Mouse (Mus musculus) thymus, adult 2 months (tissue): ENCODE results near the gene Xbp1.

Experiments used
- CTCF ChIP-seq: fragments of 200-500 bp; IDR thresholded peaks from 2 replicates; pipeline ENCODE4 v1.5.1; 2012; ENCODE audit warnings: mild to moderate bottlenecking, control low read depth, low read length, moderate library complexity, borderline replicate concordance; ENCODE audit not compliant: control insufficient read depth, poor library complexity, insufficient read depth; ENCODE audit errors: extremely low read depth
- POLR2A ChIP-seq: fragments of 200-500 bp; IDR thresholded peaks from 2 replicates; pipeline ENCODE4 v1.6.1; 2012; ENCODE audit warnings: mild to moderate bottlenecking, low read length, control low read depth, moderate library complexity; ENCODE audit not compliant: control insufficient read depth, poor library complexity, insufficient read depth; ENCODE audit errors: extremely low read depth

DNA sequence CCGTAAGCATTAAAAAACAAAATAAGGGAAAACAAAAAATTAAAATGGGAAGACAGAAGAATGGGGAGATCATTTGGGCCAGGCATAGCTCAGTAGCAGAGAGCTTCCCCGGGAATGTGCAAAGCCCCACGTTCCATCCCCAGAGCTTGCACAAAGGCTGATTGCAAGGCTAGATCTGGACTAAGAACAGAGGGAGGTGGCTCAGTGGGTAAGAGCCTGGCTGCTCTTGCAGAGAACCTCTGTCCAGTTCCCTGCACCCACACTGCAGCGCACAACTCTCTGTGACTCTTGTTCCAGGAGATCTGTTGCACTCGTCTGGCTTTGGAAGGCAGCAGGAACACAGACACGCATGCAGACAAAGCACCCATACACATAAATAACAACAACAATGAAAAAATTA is 4.8 kb upstream of the Xbp1 start:
- TF ChIP-seq CTCF (no peak), POLR2A (no peak)
